Mouse (Mus musculus) lung, postnatal 10 days (tissue): ENCODE measurements at regions not wholly inside any gene's neighbourhood (a gene's known extent, or its start where the extent isn't known, plus 50 kb on each side); places are given as distances from the start of the nearest gene placed in this dataset.

Source experiments
- DNase-seq: peaks from one replicate; pipeline ENCODE4 v3.0.0; 2021

DNA sequence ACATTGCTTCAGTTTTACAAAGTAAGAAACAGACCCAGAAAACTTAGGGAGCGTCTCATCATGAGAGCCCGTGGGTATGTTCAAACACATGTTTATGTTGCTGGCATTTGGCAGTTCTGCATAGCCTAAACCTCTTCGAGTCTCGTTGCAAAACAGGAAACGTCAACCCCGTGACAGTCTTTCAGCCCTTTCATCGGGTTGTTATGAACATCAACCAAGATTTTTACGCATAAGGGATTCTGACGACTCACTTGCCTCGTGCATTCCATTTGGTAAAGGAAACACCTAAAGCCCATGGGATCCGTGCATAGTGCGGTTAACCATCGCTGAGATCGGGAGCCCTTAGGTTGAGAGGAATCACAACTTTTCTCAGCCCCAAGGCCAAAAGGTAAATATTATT lies 115.7 kb downstream of the Gpam start:
- DNase-seq, result no peak

DNA sequence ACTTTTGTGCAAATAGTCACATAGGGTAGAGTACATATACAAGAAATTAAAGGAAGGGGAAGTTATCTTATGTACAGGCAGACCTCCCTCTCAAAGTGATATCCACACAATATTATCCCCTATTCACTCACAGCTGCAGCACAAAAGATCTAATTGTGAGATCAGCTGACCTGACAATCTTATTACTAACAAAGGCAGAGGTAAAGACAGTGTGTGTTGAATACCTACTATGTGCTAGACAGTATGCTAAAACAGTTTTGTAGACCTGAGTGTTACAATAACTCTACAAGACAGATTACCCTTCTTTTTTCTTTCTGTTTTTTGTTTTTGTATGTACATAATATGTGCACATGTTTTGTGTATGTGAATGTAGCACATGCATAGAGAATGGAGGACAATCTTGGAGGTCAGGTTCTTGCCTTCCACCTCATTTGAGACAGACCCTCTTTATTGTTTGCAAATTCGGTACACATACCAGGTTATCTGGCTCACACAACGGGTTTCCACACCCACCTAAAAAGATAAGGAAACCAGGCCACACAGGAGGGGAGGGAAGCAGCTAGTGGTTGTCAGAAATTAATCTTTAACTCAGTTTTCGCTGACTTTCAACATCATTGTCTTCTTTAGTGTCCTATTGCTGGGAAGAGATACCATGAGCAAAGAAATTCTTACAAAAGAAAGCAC lies 118.4 kb downstream of the Gpam start:
- DNase-seq, result no peak

DNA sequence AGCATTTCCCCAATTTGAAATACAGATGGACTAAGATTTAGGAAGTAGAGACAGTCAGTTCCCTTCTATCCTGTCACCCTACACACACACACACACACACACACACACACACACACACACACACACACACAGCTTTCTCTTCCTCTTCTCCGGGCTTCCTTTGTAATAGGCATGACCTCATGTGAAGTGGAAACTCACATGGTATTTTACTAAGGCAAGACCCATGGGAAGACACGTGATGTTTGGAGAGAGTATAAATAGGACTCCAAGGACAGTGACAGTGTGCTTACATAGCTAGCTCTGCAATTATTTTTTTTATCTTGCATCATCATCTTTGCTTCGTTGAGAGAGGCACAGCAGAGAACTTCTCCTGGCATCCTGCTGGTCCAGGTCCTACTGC lies 137.1 kb downstream of the Gpam start:
- no peak for DNase-seq

DNA sequence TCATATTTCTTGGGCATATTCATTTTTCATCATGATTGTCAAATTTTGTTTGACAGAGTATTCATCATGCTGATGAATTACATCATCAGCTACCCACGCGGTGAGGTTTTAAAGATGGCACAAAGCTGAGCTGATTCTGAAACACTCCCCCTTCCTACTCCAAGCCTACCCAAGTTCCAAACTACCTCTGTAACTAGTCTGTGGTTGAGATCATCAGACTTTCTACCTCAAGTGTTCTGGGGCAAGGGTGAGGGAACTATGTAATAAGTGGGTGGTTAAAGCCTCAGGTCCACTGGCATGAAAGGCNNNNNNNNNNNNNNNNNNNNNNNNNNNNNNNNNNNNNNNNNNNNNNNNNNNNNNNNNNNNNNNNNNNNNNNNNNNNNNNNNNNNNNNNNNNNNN lies 142.5 kb downstream of the Gpam start:
- DNase-seq, result no peak

DNA sequence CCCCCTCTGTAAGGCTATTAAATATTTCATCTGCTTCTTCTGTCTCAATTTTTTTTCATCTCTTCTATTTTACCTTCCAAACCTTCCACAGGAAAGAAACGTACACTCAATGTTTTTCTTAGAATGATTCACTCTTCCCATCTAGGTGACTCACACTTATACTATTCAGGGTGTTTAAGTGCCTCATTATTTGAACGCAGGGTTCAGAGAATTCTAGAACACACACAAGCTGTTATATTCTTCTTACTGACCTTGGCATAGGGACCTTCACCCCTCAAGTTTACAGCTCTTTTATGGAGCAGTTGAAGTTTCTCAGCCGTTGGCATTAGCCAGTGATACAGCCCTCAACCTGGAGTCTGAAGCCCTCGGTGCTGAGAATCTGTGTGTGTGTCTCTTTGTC lies 144.2 kb downstream of the Gpam start:
- DNase-seq, result no peak

DNA sequence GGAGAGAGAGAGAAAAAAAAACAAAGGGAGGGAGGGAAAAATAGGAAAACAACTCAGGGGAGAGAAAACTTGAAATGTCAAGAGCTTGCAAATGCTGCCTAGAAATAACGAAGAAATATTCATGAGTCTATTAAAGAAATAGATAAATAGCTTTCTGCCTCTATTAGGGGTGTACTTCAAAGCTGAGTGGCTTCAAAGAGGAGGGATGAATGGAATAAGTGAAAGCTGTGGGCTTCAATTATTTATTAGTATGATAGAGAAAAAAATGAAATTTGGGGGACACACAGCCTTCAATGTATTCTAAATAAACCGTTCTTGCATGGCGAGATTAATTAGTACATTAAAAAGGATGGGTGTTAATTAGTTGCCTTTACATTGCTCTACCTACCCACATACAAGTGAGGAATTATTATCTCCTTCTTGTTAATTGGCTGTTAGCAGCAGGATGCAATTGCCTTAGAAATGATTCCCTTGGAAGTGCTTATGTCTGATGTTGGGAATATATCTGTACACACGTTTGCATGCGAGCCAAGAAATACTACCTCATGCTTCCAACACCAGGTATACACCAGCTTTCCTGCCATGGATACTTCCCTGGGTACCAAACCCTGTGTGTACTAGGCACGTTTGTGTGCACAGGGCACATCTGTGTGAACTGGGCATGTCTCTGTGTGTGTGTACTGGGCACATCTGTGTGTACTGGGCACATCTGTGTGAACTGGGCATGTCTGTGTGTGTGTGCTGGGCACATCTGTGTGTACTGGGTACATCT lies 155.4 kb downstream of the Gpam start:
- DNase-seq, result no peak

DNA sequence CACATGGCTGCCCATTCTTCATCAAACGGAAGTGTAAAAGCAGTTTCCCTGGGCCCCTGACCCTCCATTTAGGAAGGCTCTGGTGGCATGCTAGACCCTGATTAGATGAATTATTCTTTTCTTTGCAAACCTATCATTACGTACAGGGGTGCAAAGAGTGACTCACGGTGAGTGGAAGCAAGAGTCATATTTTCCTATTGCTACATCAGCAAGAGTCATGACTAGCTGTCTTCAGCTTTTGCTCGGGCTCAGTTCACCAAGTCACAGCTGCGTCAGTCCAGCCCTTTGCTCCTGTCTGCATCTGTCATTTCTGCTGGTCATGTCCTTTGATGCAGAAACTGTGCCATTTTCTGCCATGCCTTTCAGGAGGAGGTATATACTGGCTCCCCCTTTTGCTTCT lies 168.7 kb downstream of the Gpam start:
- no peak for DNase-seq

DNA sequence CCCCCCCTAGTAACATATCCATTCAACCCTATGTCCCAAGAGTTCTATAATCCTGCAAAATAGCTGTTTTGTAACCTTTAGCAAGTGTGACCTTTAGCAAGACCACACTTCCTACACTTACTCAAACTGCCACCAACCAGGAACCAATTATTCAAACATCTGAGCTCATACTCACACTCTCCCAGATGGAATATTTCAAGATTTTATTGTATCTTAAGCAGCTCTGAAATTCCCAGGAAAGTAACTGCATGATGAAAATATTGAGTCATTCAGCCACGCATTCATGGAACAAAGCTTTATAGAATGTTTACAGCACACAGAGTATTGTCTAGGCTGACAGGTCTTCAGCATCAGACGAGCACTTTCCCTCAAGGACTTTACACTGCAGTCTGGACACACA lies 171.9 kb downstream of the Gpam start:
- no peak for DNase-seq

DNA sequence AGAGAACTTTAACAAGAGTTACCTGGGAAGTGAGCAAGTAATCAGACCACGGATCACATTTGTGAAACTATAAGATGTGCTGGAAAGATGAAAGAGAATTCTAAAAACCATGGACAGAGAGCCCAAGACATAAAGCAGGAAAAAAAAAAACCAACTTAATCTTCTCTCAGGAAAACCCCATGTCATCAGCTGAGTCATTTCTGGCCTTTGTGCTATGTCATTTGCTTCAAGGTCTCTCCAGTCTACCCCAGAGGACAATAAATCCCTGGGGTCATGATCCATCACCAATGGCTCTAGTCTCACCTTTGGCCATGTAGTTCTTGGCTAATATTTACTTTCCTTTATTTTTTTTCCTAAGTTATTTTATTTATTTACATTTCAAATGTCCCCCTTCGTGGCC lies 174.5 kb downstream of the Gpam start:
- DNase-seq, result no peak

DNA sequence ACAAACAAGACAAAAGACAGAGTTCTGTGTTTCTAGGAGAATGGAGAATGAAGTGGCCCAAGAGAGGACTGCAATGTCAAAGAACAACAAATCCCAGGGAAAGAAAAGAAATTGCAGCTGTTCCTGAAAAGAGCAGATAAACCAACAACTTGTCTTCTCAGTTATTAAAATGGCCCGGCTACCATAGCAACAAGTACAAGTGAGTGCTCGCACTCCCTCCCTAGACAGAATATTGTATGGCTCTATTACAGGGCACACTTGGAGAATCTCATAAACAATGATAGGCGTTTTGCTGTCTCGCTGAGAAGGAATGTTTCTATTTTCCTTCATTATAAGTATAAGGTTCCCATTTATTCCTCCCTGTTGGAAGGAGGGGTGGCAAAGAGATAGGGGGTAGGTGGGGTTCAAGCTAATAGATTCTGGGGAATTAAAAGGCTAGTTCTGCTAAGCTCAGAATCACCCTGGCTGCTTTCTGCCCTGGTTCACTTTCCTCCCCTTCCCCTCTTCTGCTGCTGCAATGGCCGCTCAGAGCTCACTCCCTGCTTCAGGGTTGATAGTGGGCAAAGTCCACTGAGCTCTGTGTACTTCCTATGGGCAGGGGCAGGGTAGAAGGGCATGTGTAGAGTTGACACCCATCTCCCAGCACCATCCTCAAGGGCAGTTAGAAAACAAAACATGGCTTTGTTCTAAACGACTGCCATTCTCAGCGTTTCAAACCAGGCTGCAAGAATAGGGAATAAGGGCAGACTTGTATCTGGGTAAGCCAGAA lies 178.5 kb downstream of the Gpam start:
- DNase-seq, result no peak

DNA sequence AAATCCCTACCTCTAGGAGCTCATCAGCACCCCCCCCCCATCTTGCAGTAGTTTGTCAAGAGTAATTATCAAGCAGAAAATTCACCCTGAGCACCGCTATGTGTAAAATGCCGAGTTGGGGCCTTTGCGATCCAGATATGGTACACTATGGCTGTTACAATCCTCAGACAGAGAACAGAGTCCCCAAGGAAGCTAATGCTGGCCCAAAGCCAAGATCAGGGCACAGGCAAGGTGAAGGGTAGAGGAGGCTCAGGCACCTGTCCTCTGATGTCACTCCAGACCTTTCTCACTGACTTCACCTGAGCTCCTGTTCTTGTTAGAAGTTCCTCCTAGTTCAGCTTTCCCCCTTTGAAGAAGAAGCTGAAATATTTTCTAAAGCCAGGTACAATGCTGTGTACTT lies 179.5 kb downstream of the Gpam start:
- no peak for DNase-seq

DNA sequence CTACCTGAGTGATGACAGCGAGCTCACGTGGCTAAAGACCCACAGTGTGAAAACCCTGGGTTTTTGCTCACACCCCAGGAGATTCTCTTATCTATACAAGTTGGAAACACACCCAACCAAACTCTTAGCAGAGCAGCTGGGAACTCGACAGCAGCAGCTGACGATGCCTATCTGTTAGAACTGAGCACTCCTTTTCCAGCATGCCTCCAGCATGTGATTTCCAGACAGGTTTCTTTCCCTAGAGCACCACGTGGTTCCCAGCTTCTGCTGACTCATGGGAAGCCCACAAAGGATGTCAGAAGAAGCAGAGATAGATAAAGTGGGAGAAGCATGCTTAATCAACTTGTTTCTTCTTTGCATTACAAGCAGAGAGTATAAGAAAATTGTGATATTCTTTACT lies 194.5 kb downstream of the Gpam start:
- DNase-seq, result no peak

DNA sequence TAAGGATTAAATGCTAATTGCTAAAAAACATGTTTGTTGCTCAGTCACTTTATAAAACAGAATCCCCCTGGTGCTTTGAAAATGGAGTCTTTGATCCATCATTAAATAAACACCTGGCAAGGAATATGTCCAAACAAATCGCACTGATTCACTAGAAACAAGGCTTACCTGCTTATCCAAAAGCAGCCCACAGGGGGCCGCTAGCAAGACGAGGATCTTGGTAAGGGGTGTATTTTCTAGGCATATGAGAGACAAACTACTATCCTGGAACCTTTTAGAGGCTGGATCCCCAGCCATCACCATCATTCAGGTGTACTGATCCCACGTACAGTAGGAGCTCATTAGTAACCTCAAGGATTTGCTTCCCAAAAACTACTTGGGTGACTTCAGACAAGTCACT lies 201.2 kb downstream of the Gpam start:
- DNase-seq, result no peak

DNA sequence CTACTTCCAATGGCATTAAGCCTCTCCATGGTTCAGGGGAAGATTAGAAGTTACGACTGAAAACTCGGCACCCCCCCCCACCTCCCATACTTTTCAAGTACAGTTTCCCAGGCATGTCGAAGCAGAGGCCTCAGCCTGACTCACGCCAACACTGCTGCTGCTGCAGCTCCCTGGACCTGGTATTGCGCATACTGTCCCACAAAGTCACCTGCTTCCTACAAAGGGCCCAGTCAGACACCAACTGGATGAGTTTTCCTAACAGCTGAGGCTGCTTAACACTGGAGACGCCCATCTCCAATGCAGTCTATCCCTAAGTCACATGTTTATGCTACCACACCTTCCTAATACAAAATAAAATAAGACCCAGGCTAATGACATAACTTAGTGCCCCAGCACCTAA lies 207.4 kb downstream of the Gpam start:
- DNase-seq, result no peak

DNA sequence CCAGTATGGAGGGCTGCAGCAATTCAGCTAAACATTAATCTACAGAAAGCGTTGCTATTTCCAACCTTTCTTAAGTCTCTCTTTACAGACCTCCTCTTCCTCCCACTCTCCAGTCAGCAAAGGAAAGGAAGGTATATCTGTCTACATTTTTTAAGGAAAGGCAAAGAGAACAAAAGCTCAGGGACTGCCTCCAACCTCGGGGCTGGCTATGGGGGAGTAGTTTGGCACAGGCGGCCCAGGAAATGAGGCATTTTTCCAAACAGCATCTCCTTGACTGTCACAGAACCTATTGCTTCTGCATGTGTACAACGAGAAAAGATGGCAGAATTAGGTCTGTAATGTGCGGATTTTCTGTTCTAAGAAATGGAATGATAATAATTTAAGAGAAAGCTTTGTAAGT lies 233.4 kb downstream of the Gpam start:
- no peak for DNase-seq

DNA sequence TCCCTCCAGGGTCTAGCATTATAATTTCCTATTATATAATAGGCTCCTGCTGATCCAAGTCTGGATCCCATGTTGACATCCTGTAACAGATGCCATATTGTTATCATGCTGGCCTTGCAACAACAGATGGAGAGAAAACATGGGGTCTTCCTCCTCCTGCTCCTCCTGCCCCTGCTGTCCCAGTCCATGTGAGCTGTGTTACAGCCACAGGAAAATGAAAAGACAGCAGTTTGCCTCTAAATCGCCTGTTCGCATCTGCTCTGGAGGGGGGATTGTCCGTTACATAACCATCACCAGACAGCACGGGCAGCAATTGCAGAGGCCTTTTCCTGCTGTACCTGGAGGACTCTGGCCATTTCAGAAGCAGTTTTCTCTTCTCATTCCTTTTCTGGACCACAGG lies 260.0 kb downstream of the Gpam start:
- DNase-seq, result no peak

DNA sequence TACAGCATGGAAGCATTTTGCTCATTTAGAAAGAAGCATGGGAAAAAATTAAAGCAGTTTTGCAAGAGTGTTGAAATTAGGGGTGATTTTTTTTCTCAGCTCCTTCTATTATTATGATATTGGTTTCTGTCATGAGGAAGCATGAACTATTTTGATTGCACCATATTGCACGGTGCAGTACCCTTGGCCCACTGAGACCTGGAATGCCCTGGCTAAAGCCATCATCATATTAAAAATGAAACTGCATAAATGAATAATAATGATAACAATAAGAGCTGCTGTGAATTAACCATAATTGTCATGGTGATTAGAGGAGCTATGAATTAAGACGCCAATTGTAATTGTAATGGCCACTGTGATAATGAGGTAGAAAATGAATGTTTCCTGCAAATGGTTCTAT lies 271.8 kb downstream of the Gpam start:
- no peak for DNase-seq

DNA sequence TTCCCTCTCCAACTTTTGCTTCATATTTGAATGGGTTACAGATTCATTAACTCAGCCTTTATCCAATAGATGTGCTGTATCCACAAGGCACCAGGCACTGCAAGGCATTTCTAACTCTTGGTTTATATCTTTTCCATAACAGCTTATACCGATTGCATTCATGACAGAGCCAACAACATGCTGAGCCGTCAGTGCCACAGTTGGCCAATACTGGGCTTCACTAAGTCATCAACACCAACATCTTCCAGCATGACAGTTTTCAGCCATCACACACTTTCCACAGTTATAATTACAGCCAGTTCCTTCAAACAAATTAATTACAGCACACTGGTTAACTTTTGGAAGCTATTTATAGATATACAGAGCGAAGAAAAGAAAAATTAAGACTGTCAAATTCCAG lies 288.8 kb downstream of the Gpam start:
- no peak for DNase-seq

DNA sequence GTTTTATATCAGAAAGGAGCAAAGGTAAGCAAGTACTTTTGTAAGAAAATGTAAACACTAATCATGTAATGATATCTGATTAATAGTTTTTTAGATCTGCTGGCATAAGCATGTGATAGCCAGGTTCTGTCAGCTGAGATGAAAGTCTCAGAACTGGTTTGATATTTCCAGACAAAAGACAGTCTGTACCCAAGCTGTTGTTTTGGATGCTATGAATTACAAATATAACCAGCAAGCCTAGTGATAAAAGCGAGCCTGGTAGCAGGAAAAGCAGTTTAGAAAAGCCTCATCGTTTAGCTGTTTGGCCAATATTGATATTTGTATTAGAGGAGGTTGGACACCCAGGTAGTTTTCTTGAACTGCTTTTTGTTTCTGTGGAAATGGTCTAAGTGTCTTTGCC lies 290.6 kb downstream of the Gpam start:
- no peak for DNase-seq

DNA sequence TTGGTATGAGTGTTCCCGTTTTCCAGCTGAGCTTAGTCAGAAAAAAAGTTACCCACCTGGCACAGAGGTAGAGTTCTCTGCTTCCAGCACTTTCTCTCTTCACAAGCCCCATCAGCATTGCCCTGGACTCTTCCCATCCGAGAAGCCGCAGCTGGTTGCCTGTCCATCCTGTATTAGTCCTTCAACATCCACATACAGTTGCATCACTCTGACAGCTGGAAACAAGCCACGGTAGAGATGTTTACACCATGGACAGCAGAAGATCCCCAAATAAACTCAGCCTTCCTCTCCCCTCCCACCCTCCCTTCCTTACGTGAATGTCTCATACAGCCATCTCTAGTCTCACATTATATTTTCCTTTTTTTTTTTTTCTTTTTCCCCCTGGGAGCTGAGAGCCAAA lies 304.9 kb downstream of the Gpam start:
- peak; percentile 64 for DNase-seq

DNA sequence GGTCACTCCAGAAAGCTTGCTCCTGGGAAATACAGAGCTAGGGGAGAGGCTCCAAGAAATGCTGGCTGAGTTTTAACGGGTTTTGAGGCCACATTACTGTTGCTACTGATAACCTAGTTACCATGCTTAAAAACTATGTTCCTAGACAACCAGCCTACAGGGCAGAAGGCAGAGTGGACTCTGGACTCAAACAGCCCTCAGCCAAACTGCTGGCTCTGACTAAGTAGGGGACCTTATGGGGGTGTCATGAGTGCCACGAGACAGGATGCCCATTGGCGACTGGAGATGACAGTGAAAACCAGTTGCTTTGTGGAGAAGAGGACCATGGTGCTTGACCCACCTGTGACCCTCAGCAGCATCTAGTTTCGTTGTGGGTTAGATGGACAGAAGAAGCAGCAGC lies 306.5 kb downstream of the Gpam start:
- no peak for DNase-seq

DNA sequence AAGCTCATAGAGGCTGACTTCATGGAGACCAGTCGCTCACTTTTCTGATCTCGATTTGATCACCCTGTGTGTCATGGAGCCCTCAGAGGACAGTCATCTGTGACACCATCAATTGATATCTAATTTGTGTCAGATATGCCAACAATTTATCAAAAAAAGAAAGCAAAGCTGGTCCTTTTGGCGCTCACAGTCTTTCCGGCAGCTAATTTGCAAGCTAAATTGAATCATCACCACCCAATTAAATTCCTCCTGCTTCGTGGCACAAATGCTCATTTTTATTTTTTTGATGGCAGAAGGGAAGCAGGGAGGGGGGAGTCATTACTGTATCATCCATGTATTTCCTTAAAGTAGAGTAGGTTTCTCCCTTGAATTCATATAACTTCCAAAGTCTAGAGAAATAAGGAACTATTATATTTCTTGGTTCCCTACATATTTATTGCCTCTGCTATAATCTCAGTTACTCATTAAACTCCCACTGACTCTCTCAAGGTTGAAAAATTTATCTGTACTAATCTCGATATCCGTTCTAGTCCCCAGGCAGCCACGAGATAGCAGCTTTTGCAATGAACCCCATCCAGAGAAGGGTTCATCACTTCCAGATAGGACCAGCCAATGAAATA lies 325.8 kb downstream of the Gpam start:
- DNase-seq, result no peak

DNA sequence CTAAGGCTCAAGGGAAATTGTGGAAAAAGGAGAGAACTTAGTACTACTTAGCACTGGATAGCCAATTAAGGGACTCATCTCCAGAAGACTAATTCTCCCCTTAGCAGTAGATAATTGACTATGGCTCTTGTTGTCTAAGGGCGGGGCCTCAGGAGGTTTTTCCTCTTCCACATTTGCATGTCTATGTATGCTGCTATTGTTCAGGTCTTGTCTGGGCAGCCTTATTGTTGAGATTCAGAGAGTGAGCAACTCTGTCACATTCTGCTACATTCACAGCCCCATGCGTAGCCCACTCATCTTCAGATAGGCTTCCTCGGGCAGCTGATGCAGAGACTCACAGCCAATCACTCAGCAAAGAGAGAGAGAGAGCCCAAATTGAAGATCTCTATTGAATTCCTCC lies 339.9 kb downstream of the Gpam start:
- DNase-seq, result no peak

DNA sequence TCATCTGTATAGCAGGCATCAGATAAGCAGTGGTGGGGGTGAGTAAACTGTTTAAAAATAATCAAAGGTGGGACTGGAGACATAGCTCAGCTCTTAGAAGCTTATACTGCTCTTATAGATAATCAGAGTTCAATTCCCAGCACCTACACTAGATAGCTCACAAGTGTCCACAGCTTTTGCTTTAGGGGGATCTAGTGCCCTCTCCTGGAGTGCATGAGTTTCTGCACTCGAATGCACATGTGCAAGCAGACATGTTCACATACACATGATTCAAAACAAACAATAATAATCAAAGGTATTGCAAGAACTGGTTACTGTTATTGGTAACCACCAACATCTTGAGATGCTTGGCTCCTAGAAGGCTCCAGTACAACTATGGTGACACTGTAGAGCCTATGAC lies 343.3 kb downstream of the Gpam start:
- DNase-seq, result no peak
